Mouse (Mus musculus) olfactory bulb, adult 2 months (tissue): ENCODE results near the gene Atp5b.

ENCODE experiments used
- CTCF ChIP-seq: fragments of 200-500 bp; IDR thresholded peaks from 2 replicates; pipeline ENCODE4 v1.5.1; 2012; ENCODE audit warnings: low read depth, mild to moderate bottlenecking, low read length, moderate library complexity; ENCODE audit not compliant: insufficient read depth
- POLR2A ChIP-seq: fragments of 200-500 bp; IDR thresholded peaks from 2 replicates; pipeline ENCODE4 v1.6.1; 2012; ENCODE audit warnings: mild to moderate bottlenecking, low read depth, low read length, moderate library complexity; ENCODE audit not compliant: insufficient read depth

DNA sequence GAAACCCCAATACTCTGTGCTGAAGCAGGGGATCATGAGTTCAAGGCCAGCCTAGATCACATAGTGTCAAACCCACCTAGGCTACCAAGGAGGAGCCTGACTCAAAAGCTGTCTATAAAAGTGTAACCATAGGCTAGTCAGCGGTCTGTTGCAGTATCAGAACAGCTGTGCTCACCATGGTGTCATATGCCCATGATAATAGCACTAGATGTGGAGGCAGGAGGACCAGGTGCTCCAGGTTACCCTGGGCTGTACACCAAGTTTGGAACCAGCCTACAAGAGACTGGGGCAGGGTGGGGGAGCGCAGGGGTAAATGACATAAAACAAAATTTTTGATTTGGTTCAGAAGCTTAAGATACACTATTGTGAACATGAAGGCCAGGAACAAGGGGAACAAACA, 33.3 kb upstream of the Atp5b start:
- TF ChIP-seq CTCF, result no peak
- no peak for TF ChIP-seq POLR2A
